Mouse (Mus musculus): ENCODE measurements around the gene H2-DMb2.
"Not testable (repeated sequence)": the region's sequence is repeated elsewhere in the genome, so short reads cannot be mapped to it uniquely, and the experiment has no call there.

H2-DMb2 gene

GRCm38 (mm10) chr17:34135297-34136224 lies 7.5 kb upstream of the H2-DMb2 start:
- peak; percentile 100 for DNase-seq (ENCODE audit: low read depth)

DNA sequence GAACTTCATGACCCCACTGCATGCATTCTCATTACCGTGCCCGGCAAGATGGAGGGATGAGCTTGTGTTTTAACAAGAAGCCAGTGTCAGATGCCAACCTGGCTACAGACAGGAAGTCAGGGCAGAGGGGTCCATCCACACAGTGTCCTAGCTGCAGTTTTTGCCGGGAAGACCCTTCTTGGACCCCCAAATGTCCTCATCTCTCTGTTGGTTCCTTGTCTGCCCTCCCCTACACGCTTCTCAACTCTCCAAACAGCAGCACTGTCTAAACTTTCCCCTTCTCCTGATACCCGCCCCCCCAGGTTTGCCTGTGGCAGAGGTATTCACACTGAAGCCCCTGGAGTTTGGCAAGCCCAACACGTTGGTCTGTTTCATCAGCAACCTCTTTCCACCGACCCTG lies 5.5 kb upstream of the H2-DMb2 start:
- DNase-seq (ENCODE audit: low read depth) = no peak

DNA sequence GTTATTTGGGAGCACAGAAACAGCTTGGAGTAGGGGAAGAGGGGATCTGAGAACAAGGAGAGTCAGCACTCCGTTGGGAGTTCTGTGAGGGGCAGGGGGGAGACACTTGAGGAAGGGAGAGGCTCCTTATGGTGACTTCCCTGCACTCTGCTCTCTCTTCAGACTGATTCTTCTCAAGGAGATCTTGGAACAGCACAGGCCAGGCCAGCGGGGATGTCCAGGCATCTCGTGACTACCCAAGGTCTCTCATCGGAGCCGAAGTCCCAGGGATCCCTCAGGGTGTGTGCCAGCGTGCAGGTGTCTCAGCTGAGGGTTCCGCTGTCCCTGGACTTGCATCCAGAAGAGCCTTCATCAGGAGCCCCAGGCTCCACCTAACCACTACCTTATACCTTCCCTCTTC lies 4.5 kb upstream of the H2-DMb2 start:
- DNase-seq (ENCODE audit: low read depth) = no peak

DNA sequence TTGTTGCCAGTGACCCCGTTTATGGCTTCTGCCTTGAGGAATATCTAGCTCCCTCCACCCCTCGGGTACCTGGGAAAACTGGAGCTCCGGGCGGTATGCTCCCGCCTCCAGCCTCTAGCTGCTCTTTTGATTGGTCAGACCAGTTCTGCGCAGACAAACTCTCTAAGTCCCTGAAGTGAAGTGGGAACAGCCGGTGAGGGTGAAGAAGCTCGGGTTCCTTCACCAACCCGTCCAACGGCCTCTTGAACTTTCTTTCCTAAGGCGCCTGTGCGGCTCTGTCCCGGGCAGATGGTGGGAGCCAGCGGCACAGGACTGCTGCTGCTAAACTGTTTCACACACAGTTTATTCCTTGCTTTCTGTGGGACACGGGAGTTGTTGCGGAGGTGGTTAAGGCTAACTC lies 3.7 kb upstream of the H2-DMb2 start:
- DNase-seq (ENCODE audit: low read depth) = no peak

DNA sequence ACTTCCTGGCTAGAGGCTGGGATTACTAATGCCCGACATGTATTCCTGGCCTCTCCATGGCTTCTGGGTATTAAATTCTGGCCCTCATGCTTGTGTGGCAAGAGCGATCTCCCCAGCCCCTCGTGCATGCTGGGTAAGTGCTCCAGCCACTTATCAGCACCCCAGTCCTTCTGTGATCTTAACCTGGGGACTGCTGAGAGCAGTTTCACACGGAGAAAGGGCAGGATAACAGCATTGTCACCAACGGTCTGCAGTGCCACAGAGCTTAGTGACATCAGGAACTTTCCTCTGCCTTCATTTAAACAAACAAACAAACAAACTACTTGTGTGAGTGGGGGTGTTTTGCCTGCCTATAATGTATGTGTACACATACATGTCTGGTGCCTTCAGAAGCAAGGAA lies 2.9 kb upstream of the H2-DMb2 start:
- no peak for DNase-seq (ENCODE audit: low read depth)

- DNase-seq (ENCODE audit: low read depth) = no peak
These were observed 1.7 kb upstream of the H2-DMb2 start for GRCm38 (mm10) chr17:34141448-34141847.

DNA sequence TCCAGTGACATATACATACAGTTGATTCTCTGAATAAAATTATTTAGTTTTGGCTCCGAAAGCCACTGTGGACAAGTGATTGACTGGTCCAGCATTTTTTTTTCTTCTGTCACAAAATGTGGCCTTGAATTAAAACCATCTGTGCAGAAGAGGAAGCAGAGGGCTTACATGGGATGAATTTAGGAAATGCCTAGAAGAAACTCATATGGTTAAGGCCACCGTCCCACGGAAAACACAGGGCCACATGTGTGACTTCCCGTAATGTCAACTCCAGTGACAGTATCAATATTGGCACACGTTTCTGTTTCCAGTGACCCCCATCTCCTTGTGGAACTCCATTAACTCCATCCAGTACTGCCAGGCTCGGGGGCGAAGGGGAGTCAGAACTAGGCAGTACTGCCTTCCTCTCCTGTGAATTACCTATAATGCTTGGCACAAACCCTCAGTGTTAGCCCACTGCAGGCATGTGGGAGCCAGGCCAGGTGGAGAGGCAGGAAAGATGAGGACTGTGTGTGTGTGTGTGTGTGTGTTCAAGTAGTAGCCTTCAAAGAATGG lies 574 bp upstream of the H2-DMb2 start:
- peak; percentile 24 for DNase-seq (ENCODE audit: low read depth)

- DNase-seq (ENCODE audit: low read depth) = no peak
These were observed 354 bp downstream of the H2-DMb2 start for GRCm38 (mm10) chr17:34143461-34143860.

GRCm38 (mm10) chr17:34144221-34144620 lies 1.1 kb downstream of the H2-DMb2 start:
- not testable (repeated sequence) for DNase-seq (ENCODE audit: low read depth)

DNA sequence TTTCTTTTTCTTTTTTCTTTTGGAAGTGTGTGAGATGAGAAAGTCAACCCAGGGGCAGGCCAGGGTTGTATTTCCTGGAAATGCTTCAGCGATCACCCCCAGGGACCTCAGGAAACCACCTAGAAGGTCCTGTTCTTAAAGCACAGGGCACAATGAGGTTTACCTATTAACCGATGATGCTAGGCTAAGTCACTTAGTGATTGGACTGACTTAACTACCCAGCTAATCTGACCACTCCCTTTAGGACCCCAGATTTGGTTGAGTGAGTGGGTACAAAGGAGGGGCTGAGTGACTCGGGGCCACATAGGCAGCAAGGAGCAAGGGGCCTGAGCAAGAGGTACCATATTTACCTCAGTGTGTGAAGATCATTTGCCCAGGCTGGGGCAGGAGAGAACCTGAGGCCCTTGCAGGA lies 1.9 kb downstream of the H2-DMb2 start:
- peak; percentile 51 for DNase-seq (ENCODE audit: low read depth)

DNA sequence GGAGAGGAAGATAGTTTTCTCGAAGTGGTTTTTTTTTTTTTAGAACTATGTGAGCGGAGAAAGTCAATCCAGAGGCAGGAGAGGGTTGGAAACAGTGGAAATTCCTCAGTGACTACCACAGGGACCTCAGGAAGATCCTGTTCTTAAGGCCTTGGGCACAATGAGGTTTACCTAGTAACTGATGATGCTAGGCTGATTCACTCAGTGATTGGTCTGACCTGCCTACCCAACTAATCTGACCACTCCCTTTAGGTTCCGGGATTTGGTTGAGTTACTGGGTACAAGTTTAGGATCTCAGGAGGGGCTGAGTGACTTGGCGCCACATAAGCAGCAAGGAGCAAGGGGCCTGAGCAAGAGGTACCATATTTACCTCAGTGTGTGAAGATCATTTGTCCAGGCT lies 9.8 kb downstream of the H2-DMb2 start, which contains the start of gene H2-DMb1:
Gene H2-DMb1, plus strand, starts transcription at position 150 of the 400 bp plus-strand sequence.
- DNase-seq (ENCODE audit: low read depth) = peak; percentile 73

- no peak for DNase-seq (ENCODE audit: low read depth)
These were observed 12.4 kb downstream of the H2-DMb2 start for GRCm38 (mm10) chr17:34155534-34155933.

DNA sequence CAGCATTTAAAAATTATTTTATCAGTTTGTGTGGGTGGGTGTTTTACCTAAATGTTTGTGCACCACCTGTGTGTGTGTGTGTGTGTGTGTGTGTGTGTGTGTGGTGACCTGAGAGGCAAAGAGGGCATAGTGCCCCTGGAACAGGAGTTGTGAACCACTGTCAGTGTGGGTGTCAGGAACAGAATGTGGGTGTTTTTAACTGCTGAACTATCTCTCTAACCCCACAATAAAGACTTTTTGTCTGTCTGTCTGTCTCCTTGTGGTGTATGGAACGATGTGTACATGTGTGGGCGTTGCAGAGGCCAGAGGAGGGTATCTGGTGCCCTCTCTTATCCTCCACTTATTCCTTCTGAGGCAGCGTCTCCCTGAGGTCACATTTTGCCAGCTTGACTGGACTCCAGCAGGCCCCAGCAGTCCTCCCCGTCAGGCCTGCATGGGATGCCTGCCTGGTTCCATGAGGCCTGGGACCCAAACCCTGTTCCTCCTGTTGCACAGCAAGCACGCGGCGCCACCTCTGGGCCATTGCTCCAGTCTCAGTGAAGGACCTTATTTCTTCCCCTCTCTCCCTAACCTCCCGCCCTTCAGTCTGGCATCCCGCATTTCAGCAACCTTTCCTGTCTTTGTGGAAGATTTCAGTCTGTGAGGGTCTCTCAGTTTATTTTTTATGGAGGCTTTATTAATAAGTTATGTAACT lies 21.2 kb downstream of the H2-DMb2 start:
- DNase-seq (ENCODE audit: low read depth) = peak; percentile 64

DNA sequence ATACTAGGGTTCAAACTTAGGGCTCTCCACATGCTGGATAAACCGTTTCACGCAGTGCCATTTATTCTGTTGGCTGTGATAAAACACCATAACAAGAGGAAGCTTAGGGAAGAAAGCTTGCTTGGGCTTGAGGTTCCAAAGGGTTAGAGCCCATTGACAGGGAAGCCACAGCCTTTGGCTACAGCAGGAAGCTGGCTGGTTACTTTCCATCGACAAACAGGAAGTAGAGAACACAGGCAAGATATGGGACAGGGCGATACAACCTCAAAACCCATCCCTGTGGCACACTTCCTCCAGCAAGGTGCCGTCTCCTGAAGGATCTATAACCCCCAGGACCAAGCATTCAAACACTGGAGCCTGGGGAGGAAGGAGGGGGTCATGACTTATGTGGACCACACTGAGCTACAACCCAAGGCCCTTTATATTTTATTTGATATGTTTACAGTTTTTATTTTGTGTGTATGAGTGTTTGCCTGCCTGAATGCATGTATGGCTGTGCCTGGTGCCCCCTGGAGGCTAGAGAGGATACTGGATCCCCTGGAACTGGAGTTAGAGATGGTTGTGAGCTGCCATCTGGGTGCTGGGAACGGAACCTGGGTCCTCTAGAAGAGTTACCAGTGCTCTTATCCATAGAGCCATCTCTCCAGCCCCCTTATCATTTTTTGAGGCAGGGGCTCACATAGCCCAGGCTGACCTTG lies 22.1 kb downstream of the H2-DMb2 start:
- DNase-seq (ENCODE audit: low read depth) = peak; percentile 65

DNA sequence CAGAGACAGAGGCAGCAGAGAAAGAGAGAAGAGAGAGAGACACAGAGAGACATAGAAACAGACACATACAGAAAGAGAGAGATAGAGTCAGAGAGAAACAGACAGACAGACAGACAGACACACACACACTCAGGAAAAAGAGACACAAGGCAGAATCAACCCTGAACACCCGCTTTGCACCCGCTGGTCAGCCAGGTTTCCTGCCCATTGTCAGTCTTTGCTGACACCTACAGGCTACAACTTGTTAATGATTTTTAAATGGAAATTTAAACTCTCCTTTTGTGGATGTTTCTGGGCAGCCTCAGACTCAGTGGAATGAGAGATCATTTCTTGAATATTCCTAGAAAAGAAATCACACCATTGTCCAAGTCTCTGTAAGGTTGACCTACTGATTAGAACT lies 26.2 kb downstream of the H2-DMb2 start:
- DNase-seq (ENCODE audit: low read depth) = peak; percentile 78

DNA sequence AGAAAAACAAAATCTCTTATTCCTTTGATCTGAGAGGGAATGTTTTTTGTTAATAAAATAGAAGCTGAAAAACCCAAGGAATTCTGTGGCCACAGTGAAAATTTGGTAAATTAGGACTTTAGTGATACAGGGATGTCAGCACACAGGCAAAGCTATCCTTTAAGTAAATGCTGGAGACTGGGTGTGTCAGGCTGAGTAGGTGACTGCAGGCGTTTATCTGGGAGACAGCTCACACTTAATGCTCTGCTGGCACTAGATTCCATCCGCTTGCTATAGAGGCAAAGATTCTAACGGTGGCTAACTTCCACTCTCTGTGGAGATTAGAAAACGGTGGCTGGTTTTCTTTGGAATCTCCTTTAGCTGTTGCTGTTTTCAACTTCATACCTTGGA lies 27.4 kb downstream of the H2-DMb2 start:
- DNase-seq (ENCODE audit: low read depth) = no peak

DNA sequence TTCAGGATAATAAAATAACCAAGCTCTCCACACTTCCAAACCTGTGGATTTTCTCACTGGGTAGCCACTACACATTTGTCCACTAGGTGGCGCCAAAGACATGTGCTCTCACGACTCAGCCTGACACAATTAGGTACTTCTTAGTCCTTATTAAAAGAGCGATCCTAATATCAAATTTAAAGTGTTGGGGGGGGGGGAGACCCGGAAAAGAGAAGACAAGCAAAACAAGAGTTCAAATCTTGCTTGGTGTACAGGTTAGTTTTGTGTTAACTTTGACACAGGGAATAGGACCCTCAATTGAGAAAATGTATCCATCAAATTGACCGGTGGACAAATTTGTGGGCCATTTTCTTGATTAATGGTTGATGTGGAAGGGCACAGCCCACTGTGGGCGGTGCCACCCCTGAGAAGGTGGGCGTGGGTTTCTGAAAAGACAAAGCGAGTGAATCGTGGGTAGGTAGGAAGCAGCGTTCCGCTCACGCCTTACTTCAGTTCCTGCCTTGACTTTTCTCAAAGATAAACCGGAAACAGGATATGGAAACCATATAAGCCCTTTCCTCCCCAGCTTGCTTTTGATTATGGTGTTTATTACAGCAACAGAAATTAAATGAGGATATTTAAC lies 27.9 kb downstream of the H2-DMb2 start:
- DNase-seq (ENCODE audit: low read depth) = peak; percentile 96

GRCm38 (mm10) chr17:34172528-34172927 lies 29.4 kb downstream of the H2-DMb2 start:
- DNase-seq (ENCODE audit: low read depth) = peak; percentile 57

GRCm38 (mm10) chr17:34174075-34174474 lies 31.0 kb downstream of the H2-DMb2 start:
- peak; percentile 63 for DNase-seq (ENCODE audit: low read depth)

DNA sequence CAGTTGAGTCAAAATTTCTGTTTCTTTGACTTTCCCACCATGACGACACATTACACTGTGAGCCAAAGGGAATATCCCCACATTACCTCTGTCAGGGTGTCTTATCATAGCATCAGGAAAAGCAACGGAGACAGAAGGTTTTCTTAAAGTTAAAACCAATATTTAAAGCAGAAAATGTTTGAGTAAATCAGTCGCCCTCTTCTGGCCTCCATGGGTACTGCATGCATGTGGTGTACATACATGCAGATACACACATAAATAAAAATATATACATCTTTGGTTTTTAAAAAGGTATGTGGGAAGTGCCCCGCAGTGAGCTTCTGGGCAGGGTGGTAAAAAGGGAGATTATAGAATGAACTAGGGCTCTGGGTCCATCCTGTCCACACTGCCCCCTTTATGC lies 34.1 kb downstream of the H2-DMb2 start:
- DNase-seq (ENCODE audit: low read depth) = peak; percentile 75

DNA sequence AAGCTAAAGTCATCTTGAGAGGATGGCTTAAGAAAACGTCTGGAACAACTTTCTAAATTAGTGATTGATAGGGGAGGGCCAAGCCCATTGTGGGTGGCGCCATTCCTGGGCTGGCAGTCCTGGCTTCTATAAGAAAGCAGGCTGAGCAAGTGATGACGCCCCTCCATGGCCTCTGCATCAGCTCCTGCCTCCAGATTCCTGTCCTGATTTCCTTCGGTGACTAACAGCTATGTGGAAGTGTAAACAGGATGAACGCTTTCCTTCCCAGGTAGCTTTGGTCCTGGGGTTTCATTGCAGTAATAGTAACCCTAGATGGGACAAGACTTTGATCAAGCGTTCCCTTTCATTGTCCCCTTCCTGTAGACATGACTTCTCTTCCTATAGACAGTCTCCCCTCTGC lies 35.9 kb downstream of the H2-DMb2 start:
- no peak for DNase-seq (ENCODE audit: low read depth)

Measured in naive thymus-derived CD4-positive, alpha-beta T cell, adult 2 months (primary cell).